In the genomic region with DNA sequence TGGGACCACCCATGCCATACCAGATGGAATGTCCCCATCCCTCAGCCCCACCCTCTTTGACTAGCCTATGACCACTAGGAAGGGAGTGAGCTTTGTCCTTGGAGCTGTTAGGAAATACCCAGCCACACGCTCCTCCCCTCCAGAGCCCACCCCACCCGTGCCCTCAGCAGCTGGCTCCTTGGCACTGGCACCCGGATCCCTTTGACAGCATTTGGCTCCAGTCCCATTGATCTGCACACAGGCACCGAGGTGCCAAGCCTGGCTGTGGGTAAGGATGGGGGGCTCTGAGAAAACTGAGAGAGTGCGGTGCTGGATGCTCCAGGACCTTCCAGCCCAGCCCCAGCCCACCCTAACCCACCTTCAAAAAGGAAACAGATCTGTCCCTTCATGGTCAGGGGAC, we compare ENCODE assay signal across 11 mouse cellular contexts. TPM values are rescaled to one million over a fixed set of nuclear protein-coding genes. Genes with fewer than 3 reads are reported as not detected.
DNase-seq lines count a peak whose midpoint lies in the region; ATAC-seq and TF ChIP-seq lines count a peak whose summit lies in the region.
"Had no signal": no experiment of that assay in that cellular context is flagged by ENCODE, and none has a peak within 500 bp of the region (broad histone marks: within the 10 kb centered on the region; RNA-seq: fewer than 3 reads in every experiment).

No protein-coding gene starts in this region.

- peak overlapping the region; percentile 59 for H3K4me2 ChIP-seq in forebrain, postnatal 0 days (ENCODE audit: low read depth)
- H3K4me2 ChIP-seq: embryonic facial prominence, embryonic 15.5 days had no signal

- intact Hi-C loops in left cerebral cortex, adult 2 months (cut with DNase I), result loop anchor here (2.0 kb wide), 2 partner anchors 17 to 75 kb away; no protein-coding TSS in a partner anchor
- intact Hi-C loops in heart, postnatal 36 days (cut with DNase I), result no loop called here

- H3K27ac ChIP-seq in left cerebral cortex, adult 2 months, result peak overlapping the region; percentile 79
- H3K27ac ChIP-seq in forebrain, postnatal 0 days (ENCODE audit: low read depth, low read length), result peak overlapping the region; percentile 85
- H3K27ac ChIP-seq: embryonic facial prominence, embryonic 15.5 days; heart, adult 2 months had no signal

- peak overlapping the region; percentile 59 for H3K9ac ChIP-seq in forebrain, postnatal 0 days
- H3K9ac ChIP-seq: embryonic facial prominence, embryonic 15.5 days had no signal

- no peak for TF ChIP-seq CTCF in left cerebral cortex, adult 2 months (IDR thresholded peaks at IDR 0.05)
- TF ChIP-seq CTCF in forebrain, postnatal 0 days (IDR thresholded peaks at IDR 0.05; ENCODE audit: low read depth), result no peak

- ATAC-seq in cerebellum, adult (ENCODE audit: insufficient number of reproducible peaks, low FRiP score, low TSS enrichment), result peak; percentile 38; the same call in 1 of the 2 replicates
- ATAC-seq in forebrain, postnatal 0 days, result peak; percentile 82
- no peak for ATAC-seq in megakaryocyte progenitor cell, adult 5-6 weeks (replicated peaks; ENCODE audit: poor library complexity)
- ATAC-seq: intestine, postnatal 0 days had no signal

- peaks cover 21% of the 10 kb centered on the region for H3K4me1 ChIP-seq in forebrain, postnatal 0 days (ENCODE audit: insufficient read depth)

- WGBS in forebrain, postnatal 0 days, result 15% methylated on average over 5 of the region's 5 CpGs

- H3K4me3 ChIP-seq in left cerebral cortex, adult 2 months, result peak overlapping the region; percentile 66
- peak overlapping the region; percentile 48 for H3K4me3 ChIP-seq in forebrain, postnatal 0 days (ENCODE audit: low read depth, low read length)
- H3K4me3 ChIP-seq: embryonic facial prominence, embryonic 15.5 days; heart, adult 2 months had no signal

- no peak for DNase-seq in left cerebral cortex, adult 2 months (ENCODE audit: extremely low spot score in 1 of 2, low spot score in 2 of 2)
- no peak for DNase-seq in left cerebral cortex, adult 8-10 months (ENCODE audit: low spot score in 2 of 2)
- peak; percentile 85 for DNase-seq in brain, adult 2 months (ENCODE audit: low read depth, low spot score)
- peak; percentile 91 for DNase-seq in forebrain, postnatal 0 days
- DNase-seq in heart, postnatal 36 days, result no peak
- DNase-seq: heart, adult 2 months; liver had no signal

- H3K9me3 ChIP-seq in forebrain, postnatal 0 days (ENCODE audit: low read length), result no peaks in the 10 kb centered on the region
- H3K9me3 ChIP-seq: embryonic facial prominence, embryonic 15.5 days had no signal

- H3K27me3 ChIP-seq in forebrain, postnatal 0 days (ENCODE audit: insufficient read depth, low read length), result no peaks in the 10 kb centered on the region

- no peaks in the 10 kb centered on the region for H3K36me3 ChIP-seq in forebrain, postnatal 0 days (ENCODE audit: insufficient read depth)
- H3K36me3 ChIP-seq: embryonic facial prominence, embryonic 15.5 days had no signal

RNA-seq across cellular contexts. Expression of gene Acsf3, which starts 23.9 kb away (rescaled TPM):
- 10 to 100 TPM; 22.8 to 23.3 TPM for total RNA-seq in left cerebral cortex, adult 2 months (2021)
- 10 to 100 TPM; 22.7 to 28.2 (median 26.1) TPM for total RNA-seq in left cerebral cortex, adult 8-10 months (2022)
- 18.5 and 25.6 TPM in 2 replicates for total RNA-seq in forebrain, postnatal 0 days (2014; rRNA removed)
- 13.2 and 16.9 TPM in 2 replicates for polyA plus RNA-seq in forebrain, postnatal 0 days (2015; fragmentation: Nextera tagmentation; extraction: Ambion mirVana)
- total RNA-seq in heart, postnatal 36 days (2021), result 10 to 100 TPM; 28.3 to 30.6 TPM
- 4.5 and 5.5 TPM in 2 replicates for total RNA-seq in megakaryocyte progenitor cell, adult 5-6 weeks (2015)
- total RNA-seq in megakaryocyte progenitor cell, adult 5-6 weeks (2017), result 5.7 and 6.6 TPM in 2 replicates

RNA-seq across cellular contexts. Expression of gene Cbfa2t3, which starts 52.4 kb away (rescaled TPM):
- total RNA-seq in left cerebral cortex, adult 2 months (2021), result 10 to 100 TPM; 32.8 to 48.8 TPM
- 10 to 100 TPM; 21.6 to 26.5 (median 24.1) TPM for total RNA-seq in left cerebral cortex, adult 8-10 months (2022)
- total RNA-seq in forebrain, postnatal 0 days (2014; rRNA removed), result 4.5 and 5.6 TPM in 2 replicates
- polyA plus RNA-seq in forebrain, postnatal 0 days (2015; fragmentation: Nextera tagmentation; extraction: Ambion mirVana), result 4.9 and 9.5 TPM in 2 replicates
- 10 to 100 TPM; 19.7 to 23.0 TPM for total RNA-seq in heart, postnatal 36 days (2021)
- 19.6 and 20.7 TPM in 2 replicates for total RNA-seq in megakaryocyte progenitor cell, adult 5-6 weeks (2015)
- 11.8 and 12.3 TPM in 2 replicates for total RNA-seq in megakaryocyte progenitor cell, adult 5-6 weeks (2017)

Comparison
In these comparisons a context has a peak if more than half of its experiments do, and no peak if none do; other contexts are left out.
1. DNase-seq: peak in brain, adult 2 months (single experiment) and forebrain, postnatal 0 days (single experiment); none in left cerebral cortex, adult 2 months (0 of 2), left cerebral cortex, adult 8-10 months (0 of 2) and heart, postnatal 36 days (0 of 2).